Mouse (Mus musculus) thymus, adult 2 months (tissue): Measurements from ENCODE around the gene Smarca5.

Source experiments
- CTCF ChIP-seq: fragments of 200-500 bp; IDR thresholded peaks from 2 replicates; pipeline ENCODE4 v1.5.1; 2012; ENCODE audit warnings: mild to moderate bottlenecking, control low read depth, low read length, moderate library complexity, borderline replicate concordance; ENCODE audit not compliant: control insufficient read depth, poor library complexity, insufficient read depth; ENCODE audit errors: extremely low read depth
- POLR2A ChIP-seq: fragments of 200-500 bp; IDR thresholded peaks from 2 replicates; pipeline ENCODE4 v1.6.1; 2012; ENCODE audit warnings: mild to moderate bottlenecking, low read length, control low read depth, moderate library complexity; ENCODE audit not compliant: control insufficient read depth, poor library complexity, insufficient read depth; ENCODE audit errors: extremely low read depth

- TF ChIP-seq POLR2A (no peak), CTCF (no peak)
These were observed 28.5 kb downstream of the Smarca5 start for GRCm38 (mm10) chr8:80710670-80711400.
